Mouse (Mus musculus): ENCODE measurements at regions not wholly inside any gene's neighbourhood (a gene's known extent, or its start where the extent isn't known, plus 50 kb on each side); places are given as distances from the start of the nearest gene placed in this dataset.

DNA sequence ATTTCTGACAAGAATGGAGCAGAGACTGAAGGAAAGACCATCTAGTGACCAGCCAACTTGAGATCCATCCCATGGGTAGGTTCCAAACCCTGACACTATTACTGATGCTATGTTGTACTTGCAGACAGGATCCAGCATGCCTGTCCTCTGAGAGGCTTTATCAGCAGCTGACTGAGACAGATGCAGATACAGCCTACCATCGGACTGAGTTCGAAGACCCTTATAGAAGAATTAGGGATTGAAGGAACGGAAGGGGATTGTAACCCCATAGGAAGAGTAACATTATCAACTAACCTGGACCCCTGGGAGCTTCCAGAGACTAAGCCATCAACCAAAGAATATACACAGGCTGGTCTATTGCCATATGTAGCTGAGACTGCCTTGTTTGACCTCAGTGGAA is 183.1 kb upstream of the Adcy2 start:
- no peak for DNase-seq (ENCODE audit: low read depth, low spot score)

DNA sequence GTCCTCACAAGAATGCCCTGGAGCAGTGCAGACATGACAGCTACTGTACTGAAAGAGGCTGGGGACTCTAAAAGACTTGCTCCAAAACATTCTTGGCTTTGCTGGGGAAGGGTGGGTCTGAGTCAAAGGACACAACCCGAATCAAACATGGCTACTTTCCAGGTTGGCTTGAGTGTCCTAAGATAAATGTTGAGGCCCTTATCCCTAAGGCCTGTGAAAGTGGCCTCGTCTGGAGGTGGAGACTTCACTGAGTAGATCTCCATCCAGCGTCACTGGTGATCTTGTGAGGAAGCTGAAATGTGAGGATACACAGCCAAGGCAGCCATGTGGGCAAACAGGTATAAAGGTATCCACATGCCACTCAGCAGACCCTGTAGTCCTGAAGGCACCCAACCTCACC is 191.3 kb upstream of the Adcy2 start:
- no peak for DNase-seq (ENCODE audit: low read depth, low spot score)

DNA sequence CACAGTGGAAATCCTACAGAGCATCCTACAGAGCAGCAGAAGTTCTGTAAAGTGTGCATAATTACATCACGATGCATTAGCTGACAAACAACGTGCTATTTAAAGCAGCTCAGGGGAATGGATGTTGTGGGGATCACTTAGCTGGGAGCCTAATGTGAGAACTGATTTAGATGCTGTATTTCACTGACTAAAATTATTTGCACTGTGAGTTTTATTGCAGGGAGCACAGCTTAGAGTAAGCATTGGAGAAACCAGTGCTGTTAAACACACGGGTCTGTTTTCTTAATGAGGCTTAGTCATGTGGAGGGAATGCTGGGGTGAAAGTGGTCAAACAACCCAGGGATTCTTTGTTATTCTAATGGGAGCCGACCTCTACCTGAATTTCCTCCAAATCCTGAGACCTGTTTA is 197.1 kb upstream of the Adcy2 start:
- no peak for DNase-seq (ENCODE audit: low read depth, low spot score)

DNA sequence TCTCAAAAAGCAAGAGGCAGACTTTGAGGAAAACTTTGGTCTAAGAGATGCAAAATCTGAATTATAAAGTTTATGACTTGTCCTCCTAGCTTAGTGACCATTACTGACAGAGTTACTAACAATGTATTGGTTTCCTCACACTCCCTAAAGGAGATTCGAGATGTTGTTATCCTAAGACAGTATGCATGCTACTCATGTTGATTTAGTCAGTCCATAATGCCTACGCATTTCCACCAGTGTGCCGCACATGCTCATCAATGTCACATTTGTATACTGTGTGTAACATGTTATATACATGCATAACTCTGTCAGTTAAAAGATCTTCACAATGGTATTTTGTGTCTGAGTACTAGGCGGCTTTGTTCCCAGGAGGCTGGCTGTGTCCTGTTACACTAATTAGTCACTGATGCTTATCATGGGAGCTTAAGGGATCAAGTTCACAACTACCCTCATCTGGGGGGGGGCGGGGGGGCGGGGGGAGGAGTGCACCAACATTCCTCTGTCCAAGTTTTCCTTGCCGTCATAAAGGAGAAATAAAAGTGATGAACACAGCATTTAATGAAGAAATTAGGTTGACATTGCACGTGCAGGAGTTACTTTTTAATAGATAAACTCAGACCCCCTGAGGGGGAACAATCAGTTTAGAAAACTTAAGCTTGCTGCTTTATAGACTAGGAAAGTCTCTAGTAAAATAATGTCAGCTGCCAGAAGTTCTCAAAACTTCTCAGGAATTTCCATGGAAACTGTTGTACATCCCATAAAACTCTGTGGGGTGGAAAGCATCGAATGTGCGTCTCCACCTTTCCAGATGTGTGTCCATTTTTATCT is 208.6 kb upstream of the Adcy2 start:
- DNase-seq (ENCODE audit: low read depth, low spot score): no peak

DNA sequence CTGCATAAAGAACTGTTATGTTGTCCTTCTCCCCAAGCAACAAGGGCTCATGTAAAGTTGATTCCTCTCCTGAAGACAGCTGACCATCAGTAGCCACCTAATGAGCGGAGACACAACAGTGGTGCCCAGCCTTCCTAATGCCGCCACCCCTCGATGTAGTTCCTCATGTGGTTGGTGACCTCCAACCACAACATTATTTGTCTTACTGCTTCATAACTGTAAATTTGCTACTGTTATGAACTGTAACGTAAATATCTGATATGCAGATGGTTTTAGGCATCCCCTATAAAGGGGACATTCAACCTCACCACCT is 209.2 kb upstream of the Adcy2 start:
- no peak for DNase-seq (ENCODE audit: low read depth, low spot score)

DNA sequence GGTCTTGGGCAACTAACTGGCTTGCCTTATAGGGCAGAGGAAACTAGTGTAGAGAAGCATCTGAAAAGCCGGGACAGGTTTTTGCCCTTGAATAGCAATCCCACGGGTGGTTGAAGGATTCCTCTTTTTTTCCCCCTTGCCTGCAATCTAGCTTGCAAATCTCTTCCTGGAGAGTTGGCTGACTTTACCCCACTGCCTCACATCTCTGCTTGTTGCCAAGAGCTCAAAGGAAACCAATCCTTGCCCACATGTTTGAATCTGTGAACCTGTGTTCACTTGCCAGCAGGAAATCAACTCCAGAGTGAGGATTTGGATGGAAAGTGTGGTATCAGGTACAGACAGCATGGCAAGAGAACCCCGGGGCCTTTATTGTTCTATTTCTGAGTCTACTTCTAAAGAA is 217.2 kb upstream of the Adcy2 start:
- no peak for DNase-seq (ENCODE audit: low read depth, low spot score)

DNA sequence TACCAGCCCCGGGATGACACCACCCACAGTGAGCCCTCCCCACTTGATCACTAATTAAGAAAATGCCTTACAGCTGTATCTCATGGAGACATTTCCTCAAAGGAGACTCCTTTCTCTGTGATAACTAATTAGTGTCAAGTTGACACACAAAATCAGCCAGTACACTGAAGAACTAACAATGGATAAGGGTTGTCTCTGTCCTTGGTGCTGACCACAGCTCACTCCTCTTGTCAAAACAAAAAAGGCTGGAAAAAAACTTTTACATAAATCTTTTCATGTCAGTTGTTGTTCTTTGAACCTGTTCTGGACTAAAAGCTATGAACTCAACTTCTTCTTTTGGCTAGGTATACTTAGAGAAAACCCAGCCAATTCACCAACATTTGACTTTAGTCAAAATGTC is 221.1 kb upstream of the Adcy2 start:
- DNase-seq (ENCODE audit: low read depth, low spot score): peak; percentile 31

DNA sequence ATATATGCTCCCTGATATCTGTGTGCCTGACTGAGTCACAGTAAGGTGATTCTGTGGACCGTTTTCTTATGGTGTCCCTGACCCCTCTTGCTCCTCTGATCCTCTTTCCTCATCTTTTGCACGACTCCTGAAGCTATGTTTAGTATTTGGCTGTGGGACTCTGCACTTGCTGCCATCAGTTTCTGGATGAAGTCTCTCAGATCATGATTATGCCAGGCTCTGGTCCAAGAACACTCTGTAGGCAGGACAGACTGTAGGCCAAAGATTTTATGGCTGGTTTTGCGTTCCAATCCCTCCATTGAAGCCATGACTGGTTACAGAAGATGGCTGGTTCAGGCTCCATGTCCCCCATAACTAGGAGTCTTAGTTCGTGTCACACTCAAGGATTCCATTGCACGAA is 227.2 kb upstream of the Adcy2 start:
- DNase-seq (ENCODE audit: low read depth, low spot score): no peak

DNA sequence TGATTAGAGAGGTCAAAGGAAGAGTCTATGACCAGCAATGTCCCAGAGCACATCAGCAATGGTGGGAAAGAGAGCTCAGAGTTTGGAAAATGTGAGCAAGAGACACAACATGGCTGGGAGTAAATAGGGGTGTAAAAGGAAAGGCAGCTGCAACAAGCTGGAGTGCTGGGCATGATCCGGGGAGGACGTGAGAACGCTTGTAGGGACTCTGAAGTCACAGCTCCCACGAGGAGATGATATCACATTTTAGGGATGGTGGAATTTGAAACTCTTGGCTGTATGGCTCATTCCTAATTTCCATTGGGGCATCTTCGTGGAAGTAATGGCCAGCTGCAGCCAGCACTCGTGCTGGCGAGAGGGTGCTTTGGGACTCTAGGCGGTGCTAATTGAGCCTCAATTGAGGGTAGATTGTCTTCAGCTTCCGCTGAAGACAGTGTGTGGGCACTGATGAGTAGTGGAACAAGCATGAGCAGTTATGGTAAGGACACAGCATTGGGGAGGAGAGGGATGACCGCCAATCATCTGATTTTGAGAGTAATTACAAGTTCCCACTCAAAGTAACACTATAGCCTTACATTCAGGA is 231.1 kb upstream of the Adcy2 start:
- DNase-seq (ENCODE audit: low read depth, low spot score): no peak

DNA sequence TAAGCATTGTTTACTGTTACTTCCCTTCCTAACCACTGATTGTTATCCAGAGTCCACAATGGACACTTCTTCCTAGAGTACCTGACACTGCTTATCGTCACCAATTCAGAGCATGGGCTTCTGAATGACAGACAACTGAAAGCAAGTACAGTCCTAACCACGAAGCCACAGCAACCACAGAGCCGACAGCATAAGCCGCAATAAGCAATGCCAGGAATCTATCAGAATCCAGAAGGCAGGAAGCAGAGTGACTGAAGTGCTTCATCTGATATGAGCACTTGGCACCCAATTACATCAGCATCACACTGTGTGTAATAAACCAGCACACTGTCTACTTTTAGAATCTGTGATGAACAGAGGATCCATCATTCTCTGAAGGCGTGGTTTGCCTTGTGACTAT is 237.0 kb upstream of the Adcy2 start:
- DNase-seq (ENCODE audit: low read depth, low spot score): no peak

DNA sequence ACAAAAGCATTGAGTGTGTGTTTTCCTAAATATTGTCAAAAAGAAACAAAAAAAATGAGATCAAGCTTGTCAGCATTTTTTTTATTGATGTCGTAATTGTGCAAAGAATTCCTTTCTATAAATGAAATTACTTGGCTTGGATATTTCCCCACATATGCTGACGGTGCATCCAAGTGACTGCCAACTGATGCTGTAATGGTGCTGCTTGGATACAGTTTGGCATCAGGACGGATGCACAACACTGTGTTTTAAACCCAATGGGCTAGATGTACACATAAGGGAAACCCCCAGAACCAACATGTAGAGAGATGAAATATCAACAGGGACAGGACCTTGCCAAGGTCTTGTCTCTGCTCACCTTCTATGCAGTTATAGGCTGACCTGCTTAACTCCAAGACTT is 238.6 kb upstream of the Adcy2 start:
- no peak for DNase-seq (ENCODE audit: low read depth, low spot score)

DNA sequence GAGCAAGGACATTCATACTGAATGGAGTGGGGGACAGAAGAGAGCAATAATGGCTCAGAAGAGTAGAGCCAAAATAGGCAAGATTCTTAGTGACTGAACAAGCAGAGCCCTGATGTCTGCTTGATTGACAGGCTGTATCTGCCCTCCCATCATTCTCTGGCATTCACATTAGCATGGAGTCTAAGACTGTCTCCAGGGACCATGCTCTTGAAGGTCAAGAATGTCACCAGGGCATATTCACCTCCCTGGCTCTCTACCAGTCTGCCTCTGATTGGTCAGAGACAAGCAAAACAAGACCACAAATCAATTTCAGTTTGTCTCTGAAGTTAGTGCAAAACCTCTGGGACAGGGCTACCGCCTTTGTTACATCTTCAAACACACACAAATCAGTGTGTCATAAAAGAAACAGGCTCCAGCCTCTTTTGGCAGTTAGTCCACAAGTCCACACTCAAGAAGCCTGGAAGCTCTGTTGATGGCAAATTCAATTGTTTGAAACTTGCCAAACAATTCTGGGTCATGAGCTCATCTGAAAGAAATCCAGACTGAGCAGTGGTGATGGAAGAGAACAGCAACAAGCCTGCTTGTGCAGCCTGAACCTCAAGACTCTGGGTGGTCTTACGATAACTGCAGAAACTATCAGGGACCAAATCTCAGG is 240.0 kb upstream of the Adcy2 start:
- no peak for DNase-seq (ENCODE audit: low read depth, low spot score)

DNA sequence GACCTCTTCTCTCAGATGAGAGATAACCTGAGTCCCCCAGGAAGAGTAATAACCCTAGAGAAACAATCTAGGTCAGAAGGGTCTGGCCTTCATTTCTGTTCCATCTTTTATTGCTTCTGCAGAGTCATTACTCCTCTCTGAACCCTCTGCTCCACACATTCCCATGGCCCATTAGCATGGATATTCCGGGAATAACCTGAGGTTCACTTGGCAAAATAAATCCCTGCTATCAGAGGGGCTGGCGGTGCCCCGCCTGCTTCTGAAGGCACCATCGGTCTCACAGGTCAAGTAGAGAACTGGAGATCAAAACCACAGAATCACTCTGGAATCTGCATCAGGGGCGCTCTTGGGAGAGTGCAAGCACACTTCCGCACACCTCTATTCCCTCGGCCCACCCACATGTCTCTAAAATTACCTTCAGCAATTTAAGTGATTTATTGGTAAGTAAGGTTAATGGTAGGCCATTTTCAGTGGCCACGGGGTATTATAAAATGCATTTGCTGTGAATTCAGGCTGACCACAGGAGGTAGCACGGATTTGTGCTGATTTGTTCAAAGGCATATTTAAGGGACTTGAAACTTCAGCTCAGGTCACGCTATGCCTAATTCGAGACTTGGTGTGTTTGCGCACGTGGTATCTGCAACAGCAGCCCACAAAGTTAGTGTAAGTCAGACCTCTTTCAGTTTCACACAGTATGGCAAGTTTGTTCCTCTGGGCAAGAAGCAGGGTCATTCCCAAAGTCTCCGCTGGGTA is 243.4 kb upstream of the Adcy2 start:
- no peak for DNase-seq (ENCODE audit: low read depth, low spot score)

DNA sequence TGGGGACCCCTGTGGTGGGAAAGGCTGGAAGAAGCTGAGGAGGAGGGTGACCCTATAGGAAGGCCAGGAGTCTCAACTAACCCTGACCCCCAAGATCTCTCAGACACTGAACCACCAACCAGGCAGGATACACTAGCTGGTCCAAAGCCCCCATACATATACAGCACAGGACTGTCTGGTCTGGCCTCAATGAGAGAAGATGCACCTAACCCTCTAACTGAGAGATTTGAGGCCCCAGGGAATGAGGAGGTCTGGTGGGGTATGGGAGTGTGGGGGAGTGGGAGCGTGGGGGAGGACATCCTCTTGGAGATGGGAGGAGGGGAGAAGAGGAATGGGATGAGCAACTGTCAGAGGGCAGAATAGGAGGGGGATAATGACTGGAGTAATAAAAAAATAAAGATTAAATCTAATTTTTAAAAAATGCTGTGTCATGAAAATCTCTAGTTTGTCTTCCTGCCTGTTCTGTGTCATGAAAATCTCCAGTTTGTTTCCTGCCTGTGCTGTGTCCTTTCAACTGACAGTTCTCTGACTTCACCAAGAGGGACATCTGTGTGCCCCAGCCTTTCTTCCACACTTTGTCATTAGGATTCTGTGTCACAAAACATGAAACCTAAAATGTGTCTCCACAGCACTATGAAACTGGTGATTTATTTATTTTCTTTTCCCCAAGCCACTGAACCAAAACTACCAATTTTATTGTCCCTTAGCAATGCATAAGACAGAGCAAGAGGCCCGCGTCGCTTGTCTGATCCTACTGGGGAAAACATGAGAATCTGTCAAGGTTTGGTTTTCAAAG is 251.2 kb upstream of the Adcy2 start:
- no peak for DNase-seq (ENCODE audit: low read depth, low spot score)

DNA sequence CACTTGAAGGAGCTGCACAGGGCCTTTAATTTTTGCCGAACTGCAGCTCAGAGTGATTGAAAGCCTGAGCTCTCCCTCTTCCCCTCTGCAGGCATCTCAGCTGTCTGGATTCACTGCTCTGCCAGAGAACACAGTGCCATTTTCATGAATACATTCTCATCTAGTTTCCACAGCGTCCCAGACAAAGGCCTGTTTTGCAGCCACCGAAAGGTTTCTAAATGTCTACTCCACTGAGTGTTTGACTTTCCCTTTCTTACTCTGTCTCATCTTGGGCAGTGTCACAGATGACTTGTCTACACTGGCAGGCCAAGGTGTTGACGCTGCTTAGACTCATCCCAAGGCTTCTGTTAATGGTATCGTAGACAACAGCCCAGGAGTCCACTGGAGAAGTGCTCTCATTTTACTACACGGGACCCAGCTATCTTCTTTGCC is 251.8 kb upstream of the Adcy2 start:
- no peak for DNase-seq (ENCODE audit: low read depth, low spot score)

DNA sequence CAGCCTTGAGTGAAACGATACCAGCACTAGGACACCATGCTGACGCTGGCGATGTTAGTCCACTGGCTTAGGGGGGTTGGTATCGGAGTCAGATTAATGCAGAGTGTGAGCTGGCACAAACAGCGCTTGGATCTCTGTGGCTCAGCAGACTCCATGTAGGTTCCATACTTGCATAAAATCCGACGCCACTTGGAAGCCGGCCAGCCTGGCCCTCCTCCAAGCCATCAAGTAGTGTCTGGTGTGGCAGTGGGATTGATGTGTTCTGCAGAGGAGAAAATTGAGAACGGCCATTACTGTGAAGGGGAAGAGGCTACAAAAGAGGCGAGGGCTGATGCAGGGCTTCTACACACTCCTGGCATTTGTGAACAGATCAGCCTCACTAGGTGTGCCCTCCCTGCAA is 253.0 kb upstream of the Adcy2 start:
- DNase-seq (ENCODE audit: low read depth, low spot score): no peak

DNA sequence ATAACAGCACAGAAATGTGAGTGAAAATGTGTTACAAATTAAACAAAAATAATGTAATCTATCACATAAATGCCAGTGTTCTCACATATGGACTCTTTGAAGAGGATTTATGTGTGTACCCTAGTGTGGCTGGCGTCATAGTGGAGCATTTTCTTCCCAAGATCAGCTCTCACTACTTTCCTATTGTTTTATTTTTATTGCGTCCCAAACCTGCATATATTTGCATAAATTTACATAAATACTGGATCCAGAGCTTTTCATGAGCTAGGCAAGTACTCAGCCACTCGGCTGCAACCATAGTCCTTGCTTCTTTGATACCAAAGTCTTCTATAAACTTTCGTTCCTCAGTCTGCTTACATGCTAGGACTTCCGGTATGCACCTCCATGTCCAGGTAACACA is 261.1 kb upstream of the Adcy2 start:
- no peak for DNase-seq (ENCODE audit: low read depth, low spot score)

DNA sequence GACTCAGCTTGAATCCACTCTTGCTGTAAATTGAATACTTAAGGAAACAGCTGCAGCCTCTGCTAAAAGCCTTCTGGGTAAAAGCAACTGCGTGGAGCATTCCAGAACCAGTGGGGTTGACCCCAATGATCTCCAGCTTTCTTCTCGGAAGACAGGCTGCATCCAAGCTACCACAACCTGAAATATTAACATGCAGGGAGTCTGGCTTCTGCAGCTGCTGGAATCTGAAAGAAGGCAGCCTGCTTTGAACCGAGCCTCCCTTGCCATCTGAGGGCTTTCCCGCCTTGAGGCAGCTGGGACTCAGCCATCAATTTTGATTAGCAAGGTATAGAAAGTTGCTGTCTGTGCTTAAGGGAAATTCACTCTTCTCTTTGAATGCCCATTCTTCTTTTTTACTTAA is 261.6 kb upstream of the Adcy2 start:
- DNase-seq (ENCODE audit: low read depth, low spot score): no peak

DNA sequence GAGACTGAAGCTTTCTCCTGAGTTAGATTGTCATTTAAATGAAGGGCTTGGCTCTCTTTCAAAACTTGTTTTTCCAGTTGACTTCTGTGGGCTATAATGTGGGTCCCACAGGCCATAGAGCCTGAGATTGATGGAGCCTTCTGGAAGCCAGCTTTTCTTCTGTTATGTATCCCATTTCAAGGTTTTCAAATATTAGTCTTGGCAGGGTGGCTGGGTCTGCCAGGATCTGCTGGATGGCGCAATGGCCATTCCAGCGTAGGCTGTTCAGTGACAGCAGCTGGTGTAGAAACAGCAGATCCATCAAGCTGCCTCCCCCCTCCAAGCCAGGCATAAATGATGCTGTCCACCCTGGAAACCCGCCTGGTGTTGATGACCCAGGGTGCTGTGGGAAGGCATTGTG is 264.4 kb upstream of the Adcy2 start:
- DNase-seq (ENCODE audit: low read depth, low spot score): no peak

DNA sequence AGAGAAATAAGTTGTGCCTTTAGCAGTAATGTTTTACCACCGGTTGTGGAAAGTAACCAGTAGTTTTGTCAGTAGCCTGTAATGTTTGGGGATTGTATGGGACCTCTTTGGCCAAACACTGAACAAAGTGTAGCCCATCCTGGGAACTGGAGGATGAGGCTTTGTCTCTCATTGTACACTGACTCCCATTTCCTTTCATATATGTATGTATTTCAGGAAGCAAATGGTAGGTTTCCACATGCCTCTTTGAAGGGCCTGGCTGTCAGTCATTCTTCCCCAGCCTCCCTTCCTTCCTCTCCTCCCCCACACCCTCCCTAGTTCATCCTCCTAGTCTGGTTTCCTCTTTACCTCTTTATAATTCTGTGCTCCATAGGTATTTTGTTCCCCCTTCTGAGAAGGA is 266.7 kb upstream of the Adcy2 start:
- no peak for DNase-seq (ENCODE audit: low read depth, low spot score)

DNA sequence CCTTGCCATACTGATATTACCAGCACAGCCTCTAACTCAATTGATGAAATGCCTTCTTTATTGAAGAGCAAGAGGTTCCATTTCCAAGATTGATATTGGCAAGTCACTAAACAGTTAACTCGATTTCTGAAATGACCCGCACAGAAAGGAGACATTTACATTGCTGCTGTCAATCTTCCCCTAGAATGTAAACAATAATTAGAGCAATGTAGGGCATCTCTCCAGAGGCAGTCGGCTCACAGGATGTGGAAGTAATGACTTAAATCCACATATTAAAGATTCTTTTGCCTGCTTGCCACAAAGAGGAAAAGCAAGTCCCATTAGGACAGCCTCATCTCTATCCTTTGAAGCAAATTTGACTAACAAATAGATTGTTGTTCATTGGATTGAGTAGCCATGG is 261.0 kb upstream of the Nsun2 start:
- DNase-seq (ENCODE audit: low read depth, low spot score): no peak

DNA sequence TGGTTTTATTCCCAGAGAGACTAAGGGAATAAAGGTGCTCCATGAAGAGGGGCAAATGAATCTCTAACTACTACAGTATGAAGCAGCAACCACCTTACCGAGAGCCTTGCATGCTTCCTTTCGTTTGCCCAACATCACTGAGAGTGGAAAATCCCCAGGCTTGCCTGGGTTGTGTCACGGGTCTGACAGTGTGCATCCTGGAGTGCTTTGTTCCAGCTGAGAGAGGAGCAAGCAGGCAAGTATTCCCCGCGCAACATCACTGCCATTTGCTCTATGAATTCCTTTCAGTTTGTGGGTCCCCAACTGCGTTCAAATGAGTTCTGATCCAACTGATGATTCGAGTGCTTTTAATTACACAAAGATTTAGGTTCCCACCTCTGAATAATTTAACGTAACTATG is 253.9 kb upstream of the Nsun2 start:
- no peak for DNase-seq (ENCODE audit: low read depth, low spot score)

All from 3T3-L1 (cell line).